Mouse (Mus musculus): ENCODE measurements around the gene Cfap161.

GRCm38 (mm10) chr7:83748405-83748804 is 46.3 kb downstream of the Cfap161 start:
- TF ChIP-seq CTCF (IDR thresholded peaks at IDR 0.05; ENCODE audit: borderline replicate concordance, extremely low read depth, insufficient read depth, insufficient read length) (no peak), POLR2A (IDR thresholded peaks at IDR 0.05; ENCODE audit: borderline replicate concordance, extremely low read depth, insufficient read depth, insufficient read length, poor library complexity, severe bottlenecking) (no peak)

Measured in brain, embryonic 14.5 days (tissue).